Mouse (Mus musculus) hindbrain, embryonic 12.5 days (tissue): Measurements from ENCODE around the gene Mga. TPM values are rescaled to one million over a fixed set of nuclear protein-coding genes. Genes with fewer than 3 reads are reported as not detected.

Experiments
- ATAC-seq: fragments of 200-750 bp; cut with Nextera tagmentation; 2 replicates; pipeline ENCODE4 v1.8.0; 2017; ENCODE audit warnings: moderate TSS enrichment; ENCODE audit not compliant: low FRiP score
- H3K27ac ChIP-seq: fragments of 300-500 bp; sonication (generic); 2 replicates; pipeline ENCODE4 v1.5.1; 2016; ENCODE audit warnings: mild to moderate bottlenecking
- H3K27me3 ChIP-seq: fragments of 300-500 bp; sonication (generic); 2 replicates; pipeline ENCODE4 v1.6.1; 2016; ENCODE audit warnings: mild to moderate bottlenecking
- H3K36me3 ChIP-seq: fragments of 300-500 bp; sonication (generic); 2 replicates; pipeline ENCODE4 v1.6.1; 2016; ENCODE audit warnings: mild to moderate bottlenecking
- H3K4me1 ChIP-seq: fragments of 300-500 bp; sonication (generic); 2 replicates; pipeline ENCODE4 v1.6.1; 2016
- H3K4me2 ChIP-seq: fragments of 300-500 bp; sonication (generic); replicated peaks from 2 replicates; pipeline ENCODE4 v1.6.1; 2016; ENCODE audit warnings: mild to moderate bottlenecking
- H3K4me3 ChIP-seq: fragments of 300-500 bp; sonication (generic); 2 replicates; pipeline ENCODE4 v1.5.1; 2016; ENCODE audit warnings: mild to moderate bottlenecking
- H3K9ac ChIP-seq: fragments of 300-500 bp; sonication (generic); 2 replicates; pipeline ENCODE4 v1.6.1; 2016; ENCODE audit warnings: mild to moderate bottlenecking, moderate library complexity
- H3K9me3 ChIP-seq: fragments of 300-500 bp; sonication (generic); replicated peaks from 2 replicates; pipeline ENCODE4 v1.6.1; 2016; ENCODE audit warnings: mild to moderate bottlenecking
- WGBS: fragments of 180-500 bp; shearing (Covaris S2); methylation state at CpG from one replicate; pipeline ENCODE4 v1.1.7; 2016; 5-methylcytosine and 5-hydroxymethylcytosine counted together
- polyA plus RNA-seq: library from polyadenylated mRNA; unstranded; fragments of >200 nt; fragmentation: Nextera tagmentation; extraction: Ambion mirVana; gene quantifications from 2 replicates; pipeline ENCODE4 v1.2.1, GENCODE M21; 2016

Gene Mga
- polyA plus RNA-seq, 1 experiment from 2014 or later: 42.4 TPM

- H3K9ac ChIP-seq: no peak overlapping the region
- H3K4me1 ChIP-seq: no peaks in the 10 kb centered on the region
- no peak overlapping the region for H3K4me3 ChIP-seq
- no peak for ATAC-seq
- WGBS: 88% methylated on average over 1 of the region's 1 CpGs
- no peaks in the 10 kb centered on the region for H3K9me3 ChIP-seq
- no peak overlapping the region for H3K27ac ChIP-seq
- H3K27me3 ChIP-seq: no peaks in the 10 kb centered on the region
- no peak overlapping the region for H3K4me2 ChIP-seq
- peaks cover 21% of the 10 kb centered on the region for H3K36me3 ChIP-seq
These were observed 20.8 kb downstream of the Mga start for GRCm38 (mm10) chr2:119917631-119918369.

GRCm38 (mm10) chr2:119970571-119970970 lies 73.5 kb downstream of the Mga start:
- no peak overlapping the region for H3K4me2 ChIP-seq
- H3K27ac ChIP-seq: no peak overlapping the region
- no peaks in the 10 kb centered on the region for H3K9me3 ChIP-seq
- H3K4me1 ChIP-seq: peaks cover 13% of the 10 kb centered on the region
- ATAC-seq: no peak
- H3K36me3 ChIP-seq: peaks cover 4% of the 10 kb centered on the region
- no peak overlapping the region for H3K4me3 ChIP-seq
- 59% methylated on average over 9 of the region's 9 CpGs for WGBS
- no peaks in the 10 kb centered on the region for H3K27me3 ChIP-seq
- H3K9ac ChIP-seq: no peak overlapping the region

GRCm38 (mm10) chr2:119971316-119971715 lies 74.3 kb downstream of the Mga start:
- H3K4me1 ChIP-seq: peaks cover 13% of the 10 kb centered on the region
- 84% methylated on average over 3 of the region's 3 CpGs for WGBS
- ATAC-seq: no peak
- H3K36me3 ChIP-seq: peaks cover 4% of the 10 kb centered on the region
- no peak overlapping the region for H3K9ac ChIP-seq
- no peak overlapping the region for H3K4me3 ChIP-seq
- no peak overlapping the region for H3K27ac ChIP-seq
- H3K27me3 ChIP-seq: no peaks in the 10 kb centered on the region
- H3K4me2 ChIP-seq: peak overlapping the region; percentile 62
- H3K9me3 ChIP-seq: no peaks in the 10 kb centered on the region

GRCm38 (mm10) chr2:119971837-119972536 lies 75.0 kb downstream of the Mga start:
- WGBS: 3% methylated on average over 32 of the region's 32 CpGs

GRCm38 (mm10) chr2:119972537-119972879 lies 75.5 kb downstream of the Mga start, which contains the start of gene Mapkbp1:
Mapkbp1 (plus strand) TSS chr2:119972699.
- peak within 1 kb of the TSS; percentile 60; the same call in 1 of the 2 replicates for H3K27ac ChIP-seq

More at GRCm38 (mm10) chr2:119971837-119972536, 75.0 kb downstream of the Mga start:
- Histone ChIP-seq H3K27ac (peak overlapping the region; percentile 60; the same call in 1 of the 2 replicates), H3K4me2 (peak overlapping the region; percentile 62), H3K4me3 (peak overlapping the region; percentile 55), H3K27me3 (no peaks in the 10 kb centered on the region), H3K9ac (peak overlapping the region; percentile 79), H3K4me1 (peaks cover 13% of the 10 kb centered on the region), H3K9me3 (no peaks in the 10 kb centered on the region), H3K36me3 (no peaks in the 10 kb centered on the region)
- ATAC-seq: peak; percentile 98

GRCm38 (mm10) chr2:119980343-119980986 lies 83.4 kb downstream of the Mga start:
- 91% methylated on average over 7 of the region's 7 CpGs for WGBS
- H3K27ac ChIP-seq: no peak overlapping the region
- H3K4me3 ChIP-seq: no peak overlapping the region

More at GRCm38 (mm10) chr2:119972537-119972879, 75.5 kb downstream of the Mga start, which contains the start of gene Mapkbp1:
- peak within 1 kb of the TSS; percentile 79 for H3K9ac ChIP-seq
- peak within 1 kb of the TSS; percentile 55 for H3K4me3 ChIP-seq
- peak; percentile 86 for ATAC-seq
- H3K4me2 ChIP-seq: peak within 1 kb of the TSS; percentile 62
- no peaks in the 10 kb centered on the region for H3K36me3 ChIP-seq
- under 1% methylated on average over 19 of the region's 19 CpGs for WGBS
- peaks cover 13% of the 10 kb centered on the region for H3K4me1 ChIP-seq
- H3K9me3 ChIP-seq: no peaks in the 10 kb centered on the region
- no peaks in the 10 kb centered on the region for H3K27me3 ChIP-seq

GRCm38 (mm10) chr2:119981631-119982030 lies 84.6 kb downstream of the Mga start:
- Histone ChIP-seq H3K9me3 (no peaks in the 10 kb centered on the region), H3K4me3 (no peak overlapping the region), H3K4me2 (no peak overlapping the region), H3K27ac (no peak overlapping the region), H3K36me3 (0 out of 2 replicates have a peak, but pooled peaks cover 3% of the 10 kb centered on the region), H3K27me3 (no peaks in the 10 kb centered on the region), H3K9ac (no peak overlapping the region), H3K4me1 (peaks cover 4% of the 10 kb centered on the region)
- ATAC-seq: no peak
- 76% methylated on average over 2 of the region's 2 CpGs for WGBS

More at GRCm38 (mm10) chr2:119980343-119980986, 83.4 kb downstream of the Mga start:
- no peak overlapping the region for H3K4me2 ChIP-seq
- H3K27me3 ChIP-seq: no peaks in the 10 kb centered on the region
- H3K9ac ChIP-seq: no peak overlapping the region
- ATAC-seq: no peak
- peaks cover 4% of the 10 kb centered on the region; the same call in 1 of the 2 replicates for H3K4me1 ChIP-seq
- no peaks in the 10 kb centered on the region for H3K9me3 ChIP-seq
- 0 out of 2 replicates have a peak, but pooled peaks cover 3% of the 10 kb centered on the region for H3K36me3 ChIP-seq

GRCm38 (mm10) chr2:119985871-119986270 lies 88.8 kb downstream of the Mga start:
- no peaks in the 10 kb centered on the region for H3K27me3 ChIP-seq
- 74% methylated on average over 8 of the region's 8 CpGs for WGBS
- no peak overlapping the region for H3K27ac ChIP-seq
- H3K4me1 ChIP-seq: no peaks in the 10 kb centered on the region; the same call in 1 of the 2 replicates
- H3K36me3 ChIP-seq: no peaks in the 10 kb centered on the region
- no peaks in the 10 kb centered on the region for H3K9me3 ChIP-seq
- no peak overlapping the region for H3K4me2 ChIP-seq
- no peak overlapping the region for H3K9ac ChIP-seq
- H3K4me3 ChIP-seq: no peak overlapping the region
- ATAC-seq: no peak

DNA sequence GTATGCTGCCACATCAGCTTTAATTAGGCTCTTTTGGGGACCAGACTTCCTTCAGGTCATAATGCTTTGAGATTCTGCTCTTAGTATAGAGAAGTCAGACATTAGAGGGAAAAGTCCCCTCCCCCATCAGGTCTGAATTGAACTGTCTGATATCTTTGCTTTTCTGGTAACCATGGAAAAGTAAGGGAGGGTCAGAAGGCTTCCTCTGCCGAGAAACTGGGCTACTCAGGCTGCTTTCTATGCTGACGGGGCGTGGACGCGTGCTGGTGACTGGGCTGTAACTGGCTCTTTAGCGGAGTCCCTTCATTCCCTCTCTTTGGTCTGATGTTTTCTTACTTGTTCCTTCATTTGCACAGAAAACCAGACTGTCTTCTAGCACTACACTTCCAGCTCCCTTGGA lies 89.3 kb downstream of the Mga start:
- Histone ChIP-seq H3K27ac (no peak overlapping the region), H3K4me1 (no peaks in the 10 kb centered on the region; the same call in 1 of the 2 replicates), H3K9me3 (no peaks in the 10 kb centered on the region), H3K4me2 (no peak overlapping the region), H3K9ac (no peak overlapping the region), H3K36me3 (no peaks in the 10 kb centered on the region), H3K4me3 (no peak overlapping the region), H3K27me3 (no peaks in the 10 kb centered on the region)
- ATAC-seq: no peak
- 66% methylated on average over 6 of the region's 6 CpGs for WGBS

- Histone ChIP-seq H3K9ac (no peak overlapping the region), H3K27me3 (no peaks in the 10 kb centered on the region), H3K4me2 (no peak overlapping the region), H3K27ac (no peak overlapping the region), H3K9me3 (no peaks in the 10 kb centered on the region), H3K4me1 (no peaks in the 10 kb centered on the region; the same call in 1 of the 2 replicates), H3K4me3 (no peak overlapping the region), H3K36me3 (no peaks in the 10 kb centered on the region; the same call in 1 of the 2 replicates)
- no peak for ATAC-seq
- WGBS: 97% methylated on average over 2 of the region's 2 CpGs
These were observed 90.4 kb downstream of the Mga start for GRCm38 (mm10) chr2:119987441-119987840.

DNA sequence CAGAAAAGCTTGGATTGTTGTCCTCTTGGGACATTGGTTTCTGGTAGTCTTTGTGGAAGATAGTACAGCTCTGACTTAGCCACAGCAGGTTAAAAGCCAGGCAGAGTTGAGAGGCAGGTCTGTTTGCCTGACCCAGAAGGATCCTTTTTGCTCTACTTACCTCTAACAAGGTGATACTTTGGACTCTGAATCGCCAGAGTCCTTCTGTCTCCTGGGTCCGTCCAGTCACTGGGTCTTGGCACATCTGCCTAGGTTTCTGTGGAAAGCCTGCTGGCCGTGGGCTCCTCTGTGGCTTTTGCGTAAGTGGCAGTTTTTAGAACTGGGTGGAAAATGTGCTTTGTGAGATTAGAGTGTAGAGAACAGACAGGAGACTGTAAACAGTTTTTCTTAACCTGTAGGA lies 91.9 kb downstream of the Mga start:
- no peak overlapping the region for H3K4me3 ChIP-seq
- no peaks in the 10 kb centered on the region for H3K27me3 ChIP-seq
- H3K36me3 ChIP-seq: no peaks in the 10 kb centered on the region; the same call in 1 of the 2 replicates
- H3K9ac ChIP-seq: no peak overlapping the region
- H3K4me1 ChIP-seq: no peaks in the 10 kb centered on the region; the same call in 1 of the 2 replicates
- no peaks in the 10 kb centered on the region for H3K9me3 ChIP-seq
- H3K4me2 ChIP-seq: no peak overlapping the region
- H3K27ac ChIP-seq: no peak overlapping the region
- ATAC-seq: no peak
- over 99% methylated on average over 4 of the region's 4 CpGs for WGBS

GRCm38 (mm10) chr2:119990881-119991280 lies 93.9 kb downstream of the Mga start:
- no peaks in the 10 kb centered on the region for H3K9me3 ChIP-seq
- no peak overlapping the region for H3K4me2 ChIP-seq
- no peak for ATAC-seq
- WGBS: 81% methylated on average over 6 of the region's 6 CpGs
- H3K9ac ChIP-seq: no peak overlapping the region
- H3K4me1 ChIP-seq: no peaks in the 10 kb centered on the region; the same call in none of the 2 replicates
- no peaks in the 10 kb centered on the region for H3K27me3 ChIP-seq
- H3K36me3 ChIP-seq: no peaks in the 10 kb centered on the region; the same call in 1 of the 2 replicates
- H3K4me3 ChIP-seq: no peak overlapping the region
- no peak overlapping the region for H3K27ac ChIP-seq
